Mouse (Mus musculus): ENCODE measurements around the gene Shank1. TPM values are rescaled to one million over a fixed set of nuclear protein-coding genes. Genes with fewer than 3 reads are reported as not detected.

Gene Shank1
- total RNA-seq, 4 experiments from 2014 or later = 568 to 623 (median 583) TPM

DNA sequence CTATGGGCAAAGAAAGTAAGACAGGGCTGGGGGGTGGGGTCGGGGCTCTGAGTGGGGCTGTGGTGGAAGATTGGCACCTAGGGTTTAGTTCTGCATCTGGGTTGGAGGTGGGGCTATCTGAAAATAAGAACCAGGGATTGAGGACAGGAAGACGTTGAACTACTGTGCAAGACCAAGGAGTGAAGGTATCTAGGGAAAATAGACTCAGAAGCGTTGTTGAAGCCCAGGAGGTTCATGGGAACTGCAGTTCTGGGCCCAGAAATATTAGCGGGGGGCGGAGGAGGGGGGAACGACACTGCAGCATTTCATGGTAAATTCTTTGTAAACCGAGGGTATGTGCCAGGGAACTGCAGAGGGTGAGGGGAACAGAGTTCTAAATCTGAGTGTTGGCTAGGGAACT lies 63.4 kb downstream of the Shank1 start:
- no peak for DNase-seq (ENCODE audit: low spot score in 2 of 2)

- peak; percentile 92 to 96 for DNase-seq (ENCODE audit: low spot score in 2 of 2)
Observed at GRCm38 (mm10) chr7:44373889-44374652, 64.0 kb downstream of the Shank1 start.

DNA sequence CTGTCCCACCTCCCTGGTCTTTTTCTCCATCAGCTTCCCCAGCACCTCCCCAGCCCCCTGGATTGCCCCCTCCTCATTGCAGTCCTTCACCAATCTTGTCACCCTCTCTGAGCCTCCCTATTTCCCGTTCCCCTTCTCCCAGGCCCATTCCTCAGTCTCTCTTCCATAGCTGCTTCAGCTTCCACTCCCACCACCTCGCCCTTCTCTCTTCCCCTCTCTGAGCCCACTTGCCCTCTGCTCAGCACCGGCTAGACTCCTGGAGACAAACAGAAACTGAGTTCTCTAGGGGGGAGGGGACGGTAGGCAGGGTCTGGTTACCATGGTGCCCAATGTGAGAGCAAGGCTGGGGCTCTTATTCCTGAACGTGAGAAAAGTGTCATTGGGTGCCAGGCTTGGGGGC lies 64.7 kb downstream of the Shank1 start:
- DNase-seq (ENCODE audit: low spot score in 2 of 2) = no peak

GRCm38 (mm10) chr7:44375207-44375606 lies 65.2 kb downstream of the Shank1 start:
- DNase-seq (ENCODE audit: low spot score in 2 of 2) = no peak

- DNase-seq (ENCODE audit: low spot score in 2 of 2) = no peak
Observed at GRCm38 (mm10) chr7:44375793-44376192, 65.7 kb downstream of the Shank1 start.

- no peak for DNase-seq (ENCODE audit: low spot score in 2 of 2)
Observed at GRCm38 (mm10) chr7:44378290-44378689, 68.2 kb downstream of the Shank1 start.

GRCm38 (mm10) chr7:44382541-44382940 lies 72.5 kb downstream of the Shank1 start:
- peak; percentile 83 to 93 for DNase-seq (ENCODE audit: low spot score in 2 of 2)

GRCm38 (mm10) chr7:44383980-44384715 lies 74.1 kb downstream of the Shank1 start, which contains the start of gene Syt3:
Syt3 (plus strand) TSS chr7:44384102.
- peak; percentile 84 to 85 for DNase-seq (ENCODE audit: low spot score in 2 of 2)

GRCm38 (mm10) chr7:44384716-44385059 lies 74.6 kb downstream of the Shank1 start:
- DNase-seq (ENCODE audit: low spot score in 2 of 2) = no peak

DNA sequence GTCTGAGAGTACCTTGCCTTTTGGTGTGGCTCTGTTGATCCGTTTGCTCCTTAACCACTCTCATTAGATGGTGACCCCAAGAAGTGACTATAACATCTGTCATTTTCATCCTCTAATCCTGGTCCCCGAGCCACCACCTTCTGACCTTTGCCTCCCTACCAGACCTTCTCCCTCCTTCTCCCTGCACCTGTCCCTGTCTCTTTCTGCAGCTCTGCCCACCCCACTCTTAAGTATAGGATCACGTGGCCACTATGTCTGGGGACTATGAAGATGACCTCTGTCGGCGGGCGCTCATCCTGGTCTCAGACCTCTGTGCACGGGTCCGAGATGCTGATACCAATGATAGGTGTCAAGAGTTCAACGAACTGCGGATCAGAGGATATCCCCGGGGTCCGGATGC lies 75.7 kb downstream of the Shank1 start, which contains the start of gene 1700008O03Rik:
TSS of gene 1700008O03Rik (minus strand) at position 101 of the 400 bp plus-strand sequence.
- no peak for DNase-seq (ENCODE audit: low spot score in 2 of 2)

- no peak for DNase-seq (ENCODE audit: low spot score in 2 of 2)
Observed at GRCm38 (mm10) chr7:44391831-44392230, 81.8 kb downstream of the Shank1 start.

GRCm38 (mm10) chr7:44392341-44392740 lies 82.3 kb downstream of the Shank1 start:
- no peak for DNase-seq (ENCODE audit: low spot score in 2 of 2)

DNA sequence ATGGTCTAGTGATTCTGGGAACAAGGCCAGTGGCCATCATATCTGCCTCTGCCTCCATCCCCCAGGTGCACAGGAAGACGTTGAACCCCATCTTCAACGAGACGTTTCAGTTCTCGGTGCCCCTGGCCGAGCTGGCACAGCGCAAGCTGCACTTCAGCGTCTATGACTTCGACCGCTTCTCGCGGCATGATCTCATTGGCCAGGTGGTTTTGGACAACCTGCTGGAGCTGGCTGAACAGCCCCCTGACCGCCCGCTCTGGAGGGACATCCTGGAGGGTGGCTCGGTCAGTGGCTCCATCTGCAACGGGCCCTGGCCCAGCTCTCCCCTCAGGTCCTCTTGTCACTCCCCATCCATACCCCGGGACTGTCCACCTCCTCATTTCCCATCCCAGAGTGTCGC lies 83.2 kb downstream of the Shank1 start:
- no peak for DNase-seq (ENCODE audit: low spot score in 2 of 2)

DNA sequence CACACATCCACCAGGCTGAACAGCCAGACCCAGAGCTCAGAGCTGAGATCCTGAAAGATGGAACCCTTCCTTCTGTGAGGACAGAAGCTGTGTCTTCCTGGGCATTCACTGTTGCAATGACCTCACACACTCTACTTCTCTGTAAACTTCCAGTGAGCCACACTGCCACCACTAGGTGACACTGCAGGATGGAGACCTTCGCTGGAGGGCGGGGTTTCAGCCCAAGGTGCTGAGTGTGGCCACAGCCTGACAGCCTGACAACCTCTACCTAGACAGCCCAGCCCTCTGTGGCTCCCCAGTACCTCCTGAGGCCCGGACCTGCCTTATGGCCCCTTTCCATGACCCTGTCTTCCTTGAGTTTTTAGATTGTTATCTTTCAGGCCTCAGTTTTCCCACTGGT lies 88.5 kb downstream of the Shank1 start:
- DNase-seq (ENCODE audit: low spot score in 2 of 2) = no peak

DNA sequence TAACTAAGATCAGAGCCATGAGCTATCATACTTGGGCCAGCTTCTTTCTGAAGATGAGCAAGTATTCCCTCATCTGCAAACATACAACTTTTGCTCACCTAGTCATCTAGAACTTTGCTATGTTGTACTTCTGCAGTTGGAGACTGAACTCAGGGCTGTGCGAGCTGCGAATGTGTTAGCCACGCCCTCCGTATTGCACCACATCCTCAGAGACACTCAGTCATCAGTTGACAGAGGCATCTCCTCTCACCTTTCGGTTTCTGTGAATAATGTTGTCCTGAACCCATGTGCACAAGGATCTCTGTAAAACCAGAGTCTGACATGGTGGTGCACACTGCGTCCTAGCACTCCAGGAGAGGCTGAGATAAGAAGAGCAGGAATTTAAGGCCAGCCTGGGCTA lies 91.6 kb downstream of the Shank1 start:
- DNase-seq (ENCODE audit: low spot score in 2 of 2) = no peak

GRCm38 (mm10) chr7:44405346-44406014 lies 95.4 kb downstream of the Shank1 start:
- DNase-seq (ENCODE audit: low spot score in 2 of 2) = peak; percentile 98

- no peak for DNase-seq (ENCODE audit: low spot score in 2 of 2)
Observed at GRCm38 (mm10) chr7:44406015-44406355, 95.9 kb downstream of the Shank1 start.

Other genes starting within 250 kb of the Shank1 start
- not detected for gene Klk1b21, start 207.9 kb upstream of the Shank1 start, total RNA-seq (2022)
- gene Klk1b22, start 197.6 kb upstream of the Shank1 start, total RNA-seq (2022) = not detected
- not detected for gene Klk1b16, start 173.5 kb upstream of the Shank1 start, total RNA-seq (2022)
- gene Klk1b24, start 122.0 kb upstream of the Shank1 start, total RNA-seq (2022) = not detected
- gene Klk1b3, start 112.1 kb upstream of the Shank1 start, total RNA-seq (2022) = not detected
- gene Klk1b4, start 102.8 kb upstream of the Shank1 start, total RNA-seq (2022) = not detected
- gene Klk1b5, start 94.3 kb upstream of the Shank1 start, total RNA-seq (2022) = not detected
- not detected for gene Klk1, start 84.9 kb upstream of the Shank1 start, total RNA-seq (2022)
- gene Gm36864, start 74.1 kb upstream of the Shank1 start, total RNA-seq (2022) = not detected
- gene 1700028J19Rik, start 63.6 kb upstream of the Shank1 start, total RNA-seq (2022) = 1 to 10 TPM; 1.3 to 2.4 (median 1.7) TPM
- 10 to 100 TPM; 76.7 to 94.0 (median 85.5) TPM for gene 2410002F23Rik, start 63.5 kb upstream of the Shank1 start, total RNA-seq (2022)
- not detected for gene Acp4, start 52.9 kb upstream of the Shank1 start, total RNA-seq (2022)
- not detected for gene Gm15517, start 48.8 kb upstream of the Shank1 start, total RNA-seq (2022)
- gene Clec11a, start 3.4 kb upstream of the Shank1 start, total RNA-seq (2022) = 1 to 10 TPM; 3.6 to 4.2 (median 3.6) TPM
- 10 to 100 TPM; 82.9 to 94.7 (median 87.0) TPM for gene Syt3, start 73.8 kb downstream of the Shank1 start, total RNA-seq (2022)
- gene 1700008O03Rik, start 75.6 kb downstream of the Shank1 start, total RNA-seq (2022) = 1 to 10 TPM; 2.2 to 4.3 (median 2.8) TPM
- 100 to 1,000 TPM; 278 to 302 (median 291) TPM for gene Lrrc4b, start 118.8 kb downstream of the Shank1 start, total RNA-seq (2022)
- 10 to 100 TPM; 11.1 to 13.6 (median 12.4) TPM for gene Aspdh, start 155.1 kb downstream of the Shank1 start, total RNA-seq (2022)
- gene Josd2, start 157.7 kb downstream of the Shank1 start, total RNA-seq (2022) = 100 to 1,000 TPM in 2 of 4 experiments, 10 to 100 TPM in 2; 97.1 to 114 (median 103) TPM
- 100 to 1,000 TPM; 201 to 225 (median 215) TPM for gene Emc10, start 186.3 kb downstream of the Shank1 start, total RNA-seq (2022)
- gene Fam71e1, start 186.3 kb downstream of the Shank1 start, total RNA-seq (2022) = 10 to 100 TPM; 15.5 to 21.6 (median 19.0) TPM
- under 1 TPM in 3 of 4 experiments, not detected in 1; 0.10 to 0.57 (median 0.14) TPM for gene Mybpc2, start 214.4 kb downstream of the Shank1 start, total RNA-seq (2022)
- gene Spib, start 221.8 kb downstream of the Shank1 start, total RNA-seq (2022) = under 1 TPM in 1 of 4 experiments, not detected in 3; 0.16 TPM
- 10 to 100 TPM in 2 of 4 experiments, 1 to 10 TPM in 2; 8.2 to 11.5 (median 10.2) TPM for gene Pold1, start 238.6 kb downstream of the Shank1 start, total RNA-seq (2022)
- gene Nr1h2, start 243.7 kb downstream of the Shank1 start, total RNA-seq (2022) = 10 to 100 TPM; 57.2 to 67.9 (median 61.1) TPM